ENCODE assay signal across 8 mouse cellular contexts in genomic region chr2:31087663-31088661, GRCm38 (mm10). TPM values are rescaled to one million over a fixed set of nuclear protein-coding genes. Genes with fewer than 3 reads are reported as not detected.
DNase-seq lines count a peak whose midpoint lies in the region; ATAC-seq and TF ChIP-seq lines count a peak whose summit lies in the region.

No protein-coding gene starts in this region.

- no peaks in the 10 kb centered on the region for H3K9me3 ChIP-seq in liver, embryonic 16.5 days (replicated peaks; ENCODE audit: control insufficient read depth, low read length)

- H3K27me3 ChIP-seq in cerebellum, adult 2 months (ENCODE audit: control insufficient read depth, insufficient read depth, low read length), result no peaks in the 10 kb centered on the region
- H3K27me3 ChIP-seq in liver, embryonic 16.5 days (ENCODE audit: control insufficient read depth, insufficient read depth, low read depth, low read length), result no peaks in the 10 kb centered on the region
- no peaks in the 10 kb centered on the region for H3K27me3 ChIP-seq in splenic B cell, adult 2 months (ENCODE audit: control insufficient read depth, insufficient read depth, low read length, poor library complexity, severe bottlenecking)

- no peak for TF ChIP-seq POLR2A in cerebellum, adult 2 months (IDR thresholded peaks at IDR 0.05; ENCODE audit: borderline replicate concordance, insufficient read depth, low read length)

- H3K9ac ChIP-seq in liver, embryonic 16.5 days (ENCODE audit: low read depth, low read length), result no peak overlapping the region

- WGBS in cerebellum, adult 2 months, result 18% methylated on average over 11 of the region's 11 CpGs
- 21% methylated on average over 11 of the region's 11 CpGs for WGBS in liver, embryonic 16.5 days (ENCODE audit: insufficient replicate concordance)

- no peak for TF ChIP-seq CTCF in cerebellum, adult 2 months (IDR thresholded peaks at IDR 0.05; ENCODE audit: borderline replicate concordance, insufficient read depth, low read depth, low read length)

- peaks cover 5% of the 10 kb centered on the region; the same call in 1 of the 2 replicates for H3K36me3 ChIP-seq in liver, embryonic 16.5 days (ENCODE audit: control insufficient read depth, insufficient read depth)
- peaks cover 2% of the 10 kb centered on the region; the same call in 1 of the 2 replicates for H3K36me3 ChIP-seq in splenic B cell, adult 2 months (ENCODE audit: control insufficient read depth, insufficient read depth, low read length, poor library complexity, severe bottlenecking)

- H3K4me2 ChIP-seq in liver, embryonic 16.5 days (ENCODE audit: low read depth, low read length), result no peak overlapping the region

- H3K4me1 ChIP-seq in cerebellum, adult 2 months (ENCODE audit: control insufficient read depth, insufficient read depth, low read length), result peaks cover 53% of the 10 kb centered on the region
- H3K4me1 ChIP-seq in liver, embryonic 16.5 days (ENCODE audit: control insufficient read depth, low read depth, low read length), result peaks cover 15% of the 10 kb centered on the region

- H3K4me3 ChIP-seq in cerebellum, adult 2 months (replicated peaks; ENCODE audit: insufficient read depth, low read depth, low read length), result no peak overlapping the region
- H3K4me3 ChIP-seq in liver, embryonic 16.5 days (ENCODE audit: low read depth, low read length), result no peak overlapping the region

- DNase-seq in right cerebral cortex, adult 18-20 months, result peak; percentile 66
- DNase-seq in right cerebral cortex, postnatal 10 days (ENCODE audit: low spot score in 2 of 2), result no peak
- peak; percentile 85 to 90 for DNase-seq in cerebellum, adult 2 months
- DNase-seq in heart, adult 11 months, result peak; percentile 98
- DNase-seq in kidney, adult 18-20 months, result peak; percentile 51
- DNase-seq in splenic B cell, adult 2 months (ENCODE audit: low read depth, low spot score), result peak; percentile 44
- no peak for DNase-seq in ovary, postnatal 10 days (ENCODE audit: low spot score)

- peak; percentile 21; the same call in 1 of the 2 replicates for ATAC-seq in liver, embryonic 16.5 days (ENCODE audit: low read depth)

- H3K27ac ChIP-seq in cerebellum, adult 2 months (ENCODE audit: insufficient read depth, low read length), result peak overlapping the region; percentile 95
- peak overlapping the region; percentile 56 for H3K27ac ChIP-seq in liver, embryonic 16.5 days (ENCODE audit: low read length)

RNA-seq across cellular contexts. Expression of gene Fnbp1, which starts 53.8 kb away (rescaled TPM):
- 310 and 320 TPM in 2 replicates for polyA plus RNA-seq in cerebellum, adult 2 months (2012; rRNA removed)
- polyA plus RNA-seq in liver, embryonic 16.5 days (2015; fragmentation: Nextera tagmentation; extraction: Ambion mirVana), result 5.2 and 5.9 TPM in 2 replicates

Comparison
In these comparisons a context has a peak if more than half of its experiments do, and no peak if none do; other contexts are left out.
1. DNase-seq: peak in right cerebral cortex, adult 18-20 months (single experiment), cerebellum, adult 2 months (2 of 2), heart, adult 11 months (single experiment), kidney, adult 18-20 months (single experiment) and splenic B cell, adult 2 months (single experiment); none in right cerebral cortex, postnatal 10 days (0 of 2) and ovary, postnatal 10 days (single experiment).
2. RNA of gene Fnbp1, which starts 53.8 kb away (polyA plus RNA-seq): 310 to 320 TPM in cerebellum, adult 2 months; 5.2 to 5.9 TPM in liver, embryonic 16.5 days; every median in the first group is over 10 times any median in the second.